Mouse (Mus musculus): ENCODE results near the gene B4galt5. TPM values are rescaled to one million over a fixed set of nuclear protein-coding genes. Genes with fewer than 3 reads are reported as not detected.

The B4galt5 gene
- polyA plus RNA-seq, 1 experiment from 2014 or later: 24.3 TPM

DNA sequence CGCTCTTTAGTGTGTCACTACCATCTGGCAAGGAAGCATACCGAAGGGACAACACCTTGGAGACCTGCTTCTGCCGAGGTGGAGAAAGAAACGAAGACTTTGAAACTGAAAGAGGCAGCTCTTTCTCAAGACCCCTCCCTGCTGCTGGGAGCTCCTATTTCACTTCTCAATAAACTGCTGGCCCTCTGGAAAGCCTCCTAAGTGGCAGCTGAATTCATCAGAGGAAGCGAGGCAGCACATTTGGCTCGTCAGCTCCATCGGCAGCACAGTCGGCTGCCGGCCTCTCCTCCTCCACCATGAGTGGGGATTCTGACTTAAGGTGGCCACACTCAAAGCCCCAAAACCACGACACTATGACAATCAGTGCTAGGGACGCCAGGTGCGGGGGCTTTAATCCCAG, 41.3 kb downstream of the B4galt5 start:
- H3K4me2 ChIP-seq (ENCODE audit: low read depth, low read length): no peak overlapping the region
- no peak overlapping the region for H3K4me3 ChIP-seq (ENCODE audit: low read depth, low read length)
- DNase-seq (ENCODE audit: low spot score) (peak; percentile 50), ATAC-seq (ENCODE audit: low read depth) (no peak)
- H3K27ac ChIP-seq (replicated peaks; ENCODE audit: low read depth, low read length): peak overlapping the region; percentile 52; the same call in 1 of the 2 replicates
- H3K27me3 ChIP-seq (replicated peaks; ENCODE audit: control insufficient read depth, insufficient read depth, low read length): no peaks in the 10 kb centered on the region
- no peaks in the 10 kb centered on the region for H3K9me3 ChIP-seq (ENCODE audit: control insufficient read depth, low read length)
- H3K9ac ChIP-seq (ENCODE audit: low read depth, low read length): no peak overlapping the region
- peaks cover 46% of the 10 kb centered on the region; the same call in 1 of the 2 replicates for H3K36me3 ChIP-seq (ENCODE audit: control insufficient read depth, insufficient read depth, low read length)
- H3K4me1 ChIP-seq (ENCODE audit: control insufficient read depth, insufficient read depth, low read length): no peaks in the 10 kb centered on the region
- WGBS: 44% methylated on average over 12 of the region's 12 CpGs

DNA sequence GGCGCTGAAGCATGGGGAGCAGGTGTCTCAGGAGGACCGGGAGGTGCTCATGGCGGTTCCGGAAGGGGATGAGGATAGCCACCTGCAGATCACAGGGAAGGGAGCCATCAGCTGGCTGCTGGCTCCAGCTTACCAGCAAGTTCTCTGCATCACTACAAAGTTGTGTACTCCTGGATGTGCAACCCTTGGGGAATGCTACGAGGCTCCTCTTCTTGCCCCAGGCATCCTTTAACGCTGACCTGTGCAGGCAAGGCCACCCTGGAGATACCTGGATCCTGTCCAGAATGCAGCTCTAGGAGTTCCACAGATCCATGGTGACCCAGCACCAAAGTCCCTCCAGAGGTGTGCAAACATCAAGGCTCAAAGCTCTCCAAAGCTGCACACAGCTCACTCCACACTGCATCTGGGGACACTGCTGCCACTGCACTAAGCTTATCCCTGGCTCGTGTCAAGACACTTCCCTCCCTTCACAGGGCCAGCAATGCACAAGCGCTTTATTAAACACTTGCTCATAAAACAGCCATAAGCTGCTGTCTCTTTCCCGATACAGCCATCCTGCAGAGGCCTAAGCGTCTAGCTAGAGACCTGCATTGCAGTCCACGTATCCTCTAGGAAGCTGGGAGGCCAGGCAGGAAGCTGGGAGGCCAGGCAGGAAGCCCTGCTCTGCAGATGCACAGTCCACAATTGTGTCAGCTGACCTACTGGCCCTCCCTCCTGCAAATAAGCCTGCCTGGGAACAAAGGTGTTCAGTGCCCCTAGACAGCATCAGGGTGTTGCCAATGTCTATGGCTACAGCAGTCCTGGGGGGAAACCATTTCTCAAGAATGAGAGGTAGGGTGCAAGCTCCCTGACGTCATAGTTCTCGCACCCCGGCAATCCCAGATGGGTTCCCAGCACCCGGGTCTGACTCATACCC, 42.1 kb downstream of the B4galt5 start:
- Histone ChIP-seq H3K4me3 (ENCODE audit: low read depth, low read length) (no peak overlapping the region), H3K4me1 (ENCODE audit: control insufficient read depth, insufficient read depth, low read length) (no peaks in the 10 kb centered on the region), H3K36me3 (ENCODE audit: control insufficient read depth, insufficient read depth, low read length) (peaks cover 51% of the 10 kb centered on the region; the same call in 1 of the 2 replicates), H3K27me3 (replicated peaks; ENCODE audit: control insufficient read depth, insufficient read depth, low read length) (no peaks in the 10 kb centered on the region), H3K9me3 (ENCODE audit: control insufficient read depth, low read length) (no peaks in the 10 kb centered on the region), H3K4me2 (ENCODE audit: low read depth, low read length) (no peak overlapping the region), H3K27ac (replicated peaks; ENCODE audit: low read depth, low read length) (peak overlapping the region; percentile 52; the same call in 1 of the 2 replicates), H3K9ac (ENCODE audit: low read depth, low read length) (0 out of 2 replicates have a peak overlapping the region, but pooled peaks have one; percentile 19)
- 84% methylated on average over 15 of the region's 15 CpGs for WGBS
- no peak for DNase-seq (ENCODE audit: low spot score)
- no peak for ATAC-seq (ENCODE audit: low read depth)

- no peak for ATAC-seq (ENCODE audit: low read depth)
- H3K4me3 ChIP-seq (ENCODE audit: low read depth, low read length): no peak overlapping the region
- 68% methylated on average over 4 of the region's 4 CpGs for WGBS
Observed at GRCm38 (mm10) chr2:167306273-167306594, 42.7 kb downstream of the B4galt5 start.

GRCm38 (mm10) chr2:167305382-167306272, 43.4 kb downstream of the B4galt5 start:
- peaks cover 60% of the 10 kb centered on the region; the same call in 1 of the 2 replicates for H3K36me3 ChIP-seq (ENCODE audit: control insufficient read depth, insufficient read depth, low read length)
- no peaks in the 10 kb centered on the region for H3K27me3 ChIP-seq (replicated peaks; ENCODE audit: control insufficient read depth, insufficient read depth, low read length)
- ATAC-seq (ENCODE audit: low read depth) (no peak), DNase-seq (ENCODE audit: low spot score) (no peak)
- H3K27ac ChIP-seq (replicated peaks; ENCODE audit: low read depth, low read length): no peak overlapping the region
- H3K4me2 ChIP-seq (ENCODE audit: low read depth, low read length): no peak overlapping the region
- no peak overlapping the region for H3K4me3 ChIP-seq (ENCODE audit: low read depth, low read length)
- H3K9ac ChIP-seq (ENCODE audit: low read depth, low read length): no peak overlapping the region
- no peaks in the 10 kb centered on the region for H3K9me3 ChIP-seq (ENCODE audit: control insufficient read depth, low read length)
- no peaks in the 10 kb centered on the region for H3K4me1 ChIP-seq (ENCODE audit: control insufficient read depth, insufficient read depth, low read length)
- WGBS: 91% methylated on average over 12 of the region's 13 CpGs

More at GRCm38 (mm10) chr2:167306273-167306594, 42.7 kb downstream of the B4galt5 start:
- Histone ChIP-seq H3K4me1 (ENCODE audit: control insufficient read depth, insufficient read depth, low read length) (no peaks in the 10 kb centered on the region), H3K9me3 (ENCODE audit: control insufficient read depth, low read length) (no peaks in the 10 kb centered on the region), H3K4me2 (ENCODE audit: low read depth, low read length) (no peak overlapping the region), H3K36me3 (ENCODE audit: control insufficient read depth, insufficient read depth, low read length) (peaks cover 57% of the 10 kb centered on the region; the same call in 1 of the 2 replicates), H3K27me3 (replicated peaks; ENCODE audit: control insufficient read depth, insufficient read depth, low read length) (no peaks in the 10 kb centered on the region), H3K27ac (replicated peaks; ENCODE audit: low read depth, low read length) (no peak overlapping the region), H3K9ac (ENCODE audit: low read depth, low read length) (no peak overlapping the region)
- no peak for DNase-seq (ENCODE audit: low spot score)

- H3K27ac ChIP-seq (replicated peaks; ENCODE audit: low read depth, low read length): no peak overlapping the region
- no peak for DNase-seq (ENCODE audit: low spot score)
- H3K9ac ChIP-seq (ENCODE audit: low read depth, low read length): no peak overlapping the region
- no peak overlapping the region for H3K4me3 ChIP-seq (ENCODE audit: low read depth, low read length)
- 90% methylated on average over 16 of the region's 16 CpGs for WGBS
- H3K36me3 ChIP-seq (ENCODE audit: control insufficient read depth, insufficient read depth, low read length): peaks cover 63% of the 10 kb centered on the region; the same call in 1 of the 2 replicates
- no peaks in the 10 kb centered on the region for H3K4me1 ChIP-seq (ENCODE audit: control insufficient read depth, insufficient read depth, low read length)
- H3K9me3 ChIP-seq (ENCODE audit: control insufficient read depth, low read length): no peaks in the 10 kb centered on the region
- H3K27me3 ChIP-seq (replicated peaks; ENCODE audit: control insufficient read depth, insufficient read depth, low read length): no peaks in the 10 kb centered on the region
- H3K4me2 ChIP-seq (ENCODE audit: low read depth, low read length): no peak overlapping the region
- ATAC-seq (ENCODE audit: low read depth): no peak
Observed at GRCm38 (mm10) chr2:167304651-167305381, 44.2 kb downstream of the B4galt5 start.

DNA sequence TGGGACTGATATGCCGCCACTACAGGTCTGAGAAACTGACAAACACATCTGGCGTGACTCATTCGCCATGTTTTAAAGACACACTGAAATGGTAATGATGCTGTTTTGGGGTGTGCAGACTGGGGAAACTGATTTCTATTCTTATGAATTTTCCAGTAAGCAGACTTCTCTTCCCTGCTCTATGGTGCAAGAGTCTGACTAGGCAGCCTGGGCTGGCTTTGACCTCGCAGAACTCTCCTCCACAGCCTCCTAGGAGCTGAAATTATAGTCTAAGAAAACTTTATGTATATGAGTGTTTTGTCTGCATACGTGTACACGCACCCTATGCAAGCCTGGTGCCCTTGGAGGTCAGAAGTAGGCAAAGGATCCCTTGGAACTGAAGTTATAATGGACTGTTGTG, 45.2 kb downstream of the B4galt5 start:
- Histone ChIP-seq H3K4me2 (ENCODE audit: low read depth, low read length) (no peak overlapping the region), H3K9me3 (ENCODE audit: control insufficient read depth, low read length) (no peaks in the 10 kb centered on the region), H3K4me1 (ENCODE audit: control insufficient read depth, insufficient read depth, low read length) (no peaks in the 10 kb centered on the region), H3K27me3 (replicated peaks; ENCODE audit: control insufficient read depth, insufficient read depth, low read length) (no peaks in the 10 kb centered on the region), H3K36me3 (ENCODE audit: control insufficient read depth, insufficient read depth, low read length) (peaks cover 55% of the 10 kb centered on the region; the same call in 1 of the 2 replicates), H3K4me3 (ENCODE audit: low read depth, low read length) (no peak overlapping the region), H3K27ac (replicated peaks; ENCODE audit: low read depth, low read length) (no peak overlapping the region), H3K9ac (ENCODE audit: low read depth, low read length) (no peak overlapping the region)
- no peak for ATAC-seq (ENCODE audit: low read depth)
- 91% methylated on average over 6 of the region's 6 CpGs for WGBS
- no peak for DNase-seq (ENCODE audit: low spot score)

- WGBS: 82% methylated on average over 8 of the region's 8 CpGs
- no peaks in the 10 kb centered on the region for H3K9me3 ChIP-seq (ENCODE audit: control insufficient read depth, low read length)
- H3K4me2 ChIP-seq (ENCODE audit: low read depth, low read length): no peak overlapping the region
- no peaks in the 10 kb centered on the region for H3K4me1 ChIP-seq (ENCODE audit: control insufficient read depth, insufficient read depth, low read length)
- H3K27ac ChIP-seq (replicated peaks; ENCODE audit: low read depth, low read length): no peak overlapping the region
- H3K36me3 ChIP-seq (ENCODE audit: control insufficient read depth, insufficient read depth, low read length): peaks cover 52% of the 10 kb centered on the region; the same call in 1 of the 2 replicates
- H3K27me3 ChIP-seq (replicated peaks; ENCODE audit: control insufficient read depth, insufficient read depth, low read length): no peaks in the 10 kb centered on the region
- DNase-seq (ENCODE audit: low spot score) (no peak), ATAC-seq (ENCODE audit: low read depth) (no peak)
- H3K4me3 ChIP-seq (ENCODE audit: low read depth, low read length): no peak overlapping the region
- no peak overlapping the region for H3K9ac ChIP-seq (ENCODE audit: low read depth, low read length)
Observed at GRCm38 (mm10) chr2:167303196-167303595, 45.8 kb downstream of the B4galt5 start.

DNA sequence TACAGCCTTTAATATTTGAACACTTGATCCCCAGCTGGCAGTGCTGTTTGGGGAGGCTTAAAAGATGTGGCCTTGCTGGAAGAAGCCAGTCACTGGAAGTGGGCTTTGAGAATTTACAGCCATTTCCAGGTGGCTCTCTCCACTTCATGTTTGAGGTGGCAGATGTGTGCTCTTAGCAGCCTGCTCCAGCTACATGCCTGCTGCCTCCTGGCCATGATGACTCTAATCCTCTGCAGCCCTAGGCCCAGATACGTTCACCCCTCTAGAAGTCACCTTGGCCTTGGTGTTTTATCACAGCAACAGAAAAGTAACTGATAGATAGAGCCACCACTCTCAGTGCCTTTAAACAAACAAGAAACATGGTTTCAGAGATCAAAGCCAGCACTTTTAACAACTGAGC, 46.3 kb downstream of the B4galt5 start:
- ATAC-seq (ENCODE audit: low read depth): no peak

More for the DNA sequence above, 46.3 kb downstream of the B4galt5 start:
- no peaks in the 10 kb centered on the region for H3K4me1 ChIP-seq (ENCODE audit: control insufficient read depth, insufficient read depth, low read length)
- WGBS: 81% methylated on average over 1 of the region's 1 CpGs
- no peak overlapping the region for H3K4me3 ChIP-seq (ENCODE audit: low read depth, low read length)
- no peaks in the 10 kb centered on the region for H3K27me3 ChIP-seq (replicated peaks; ENCODE audit: control insufficient read depth, insufficient read depth, low read length)
- no peaks in the 10 kb centered on the region for H3K9me3 ChIP-seq (ENCODE audit: control insufficient read depth, low read length)
- peaks cover 57% of the 10 kb centered on the region; the same call in 1 of the 2 replicates for H3K36me3 ChIP-seq (ENCODE audit: control insufficient read depth, insufficient read depth, low read length)
- no peak overlapping the region for H3K27ac ChIP-seq (replicated peaks; ENCODE audit: low read depth, low read length)
- no peak overlapping the region for H3K4me2 ChIP-seq (ENCODE audit: low read depth, low read length)
- H3K9ac ChIP-seq (ENCODE audit: low read depth, low read length): no peak overlapping the region
- no peak for DNase-seq (ENCODE audit: low spot score)

All from embryonic facial prominence, embryonic 14.5 days (tissue).